Mouse (Mus musculus) thymus, postnatal 10 days (tissue): ENCODE results near the gene Ryr2.
"Not testable (repeated sequence)": the region's sequence is repeated elsewhere in the genome, so short reads cannot be mapped to it uniquely, and the experiment has no call there.

Experiments
- DNase-seq, 2 experiments: peaks; one replicate each; pipeline ENCODE4 v3.0.0; 2021; ENCODE audit warnings: low spot score in 2 of 2

Gene Ryr2

GRCm38 (mm10) chr13:11941724-11942123 lies 165.0 kb downstream of the Ryr2 start:
- no peak for DNase-seq

GRCm38 (mm10) chr13:11934297-11935060 lies 172.3 kb downstream of the Ryr2 start:
- DNase-seq, result not testable (repeated sequence)

GRCm38 (mm10) chr13:11933334-11933733 lies 173.4 kb downstream of the Ryr2 start:
- DNase-seq, result no peak

- DNase-seq, result no peak
Measured at GRCm38 (mm10) chr13:11928709-11929108, 178.0 kb downstream of the Ryr2 start.

- no peak for DNase-seq
Measured at GRCm38 (mm10) chr13:11927727-11928126, 179.0 kb downstream of the Ryr2 start.

GRCm38 (mm10) chr13:11926720-11927500 lies 179.8 kb downstream of the Ryr2 start:
- DNase-seq, result no peak

- DNase-seq, result no peak
Measured at GRCm38 (mm10) chr13:11926215-11926614, 180.5 kb downstream of the Ryr2 start.

- DNase-seq, result no peak
Measured at GRCm38 (mm10) chr13:11924732-11925131, 182.0 kb downstream of the Ryr2 start.

GRCm38 (mm10) chr13:11920495-11920894 lies 186.2 kb downstream of the Ryr2 start:
- no peak for DNase-seq

- DNase-seq, result no peak
Measured at GRCm38 (mm10) chr13:11919448-11919847, 187.3 kb downstream of the Ryr2 start.

GRCm38 (mm10) chr13:11915619-11916018 lies 191.1 kb downstream of the Ryr2 start:
- no peak for DNase-seq

- DNase-seq, result no peak
Measured at GRCm38 (mm10) chr13:11914682-11915081, 192.1 kb downstream of the Ryr2 start.

- DNase-seq, result no peak
Measured at GRCm38 (mm10) chr13:11912208-11912607, 194.5 kb downstream of the Ryr2 start.

GRCm38 (mm10) chr13:11908123-11908522 lies 198.6 kb downstream of the Ryr2 start:
- DNase-seq, result no peak

- no peak for DNase-seq
Measured at GRCm38 (mm10) chr13:11905126-11905525, 201.6 kb downstream of the Ryr2 start.

- no peak for DNase-seq
Measured at GRCm38 (mm10) chr13:11903272-11903671, 203.5 kb downstream of the Ryr2 start.

- DNase-seq, result no peak
Measured at GRCm38 (mm10) chr13:11902856-11903255, 203.9 kb downstream of the Ryr2 start.

- no peak for DNase-seq
Measured at GRCm38 (mm10) chr13:11900631-11901030, 206.1 kb downstream of the Ryr2 start.

- DNase-seq, result no peak
Measured at GRCm38 (mm10) chr13:11895631-11896030, 211.1 kb downstream of the Ryr2 start.

GRCm38 (mm10) chr13:11891739-11892138 lies 215.0 kb downstream of the Ryr2 start:
- DNase-seq, result no peak

- no peak for DNase-seq
Measured at GRCm38 (mm10) chr13:11891115-11891514, 215.6 kb downstream of the Ryr2 start.

- no peak for DNase-seq
Measured at GRCm38 (mm10) chr13:11884175-11884574, 222.6 kb downstream of the Ryr2 start.

GRCm38 (mm10) chr13:11882359-11882758 lies 224.4 kb downstream of the Ryr2 start:
- DNase-seq, result no peak
